Mouse (Mus musculus) MN1 (cell line): ENCODE data around the gene Hoxb13.

Source experiments
- DNase-seq: peaks from one replicate; pipeline ENCODE4 v3.0.0-alpha.2; 2016; ENCODE audit warnings: low spot score

The Hoxb13 gene

GRCm38 (mm10) chr11:96193521-96194400 lies at the start of gene Hoxb13:
Gene Hoxb13, plus strand, starts transcription at chr11:96194316.
- DNase-seq = no peak

GRCm38 (mm10) chr11:96145622-96146270 lies 48.4 kb upstream of the Hoxb13 start:
- peak; percentile 50 for DNase-seq

- DNase-seq = no peak
Measured at GRCm38 (mm10) chr11:96147471-96147870, 46.6 kb upstream of the Hoxb13 start.

- no peak for DNase-seq
Measured at GRCm38 (mm10) chr11:96164769-96165168, 29.3 kb upstream of the Hoxb13 start.

GRCm38 (mm10) chr11:96168125-96168524 lies 26.0 kb upstream of the Hoxb13 start:
- DNase-seq = no peak

GRCm38 (mm10) chr11:96169016-96169415 lies 25.1 kb upstream of the Hoxb13 start:
- DNase-seq = no peak

GRCm38 (mm10) chr11:96170711-96171379 lies 23.3 kb upstream of the Hoxb13 start:
- DNase-seq = no peak

- DNase-seq = no peak
Measured at GRCm38 (mm10) chr11:96171601-96172000, 22.5 kb upstream of the Hoxb13 start.

GRCm38 (mm10) chr11:96172511-96173287 lies 21.4 kb upstream of the Hoxb13 start:
- no peak for DNase-seq

- no peak for DNase-seq
Measured at GRCm38 (mm10) chr11:96173288-96173840, 20.8 kb upstream of the Hoxb13 start.

DNA sequence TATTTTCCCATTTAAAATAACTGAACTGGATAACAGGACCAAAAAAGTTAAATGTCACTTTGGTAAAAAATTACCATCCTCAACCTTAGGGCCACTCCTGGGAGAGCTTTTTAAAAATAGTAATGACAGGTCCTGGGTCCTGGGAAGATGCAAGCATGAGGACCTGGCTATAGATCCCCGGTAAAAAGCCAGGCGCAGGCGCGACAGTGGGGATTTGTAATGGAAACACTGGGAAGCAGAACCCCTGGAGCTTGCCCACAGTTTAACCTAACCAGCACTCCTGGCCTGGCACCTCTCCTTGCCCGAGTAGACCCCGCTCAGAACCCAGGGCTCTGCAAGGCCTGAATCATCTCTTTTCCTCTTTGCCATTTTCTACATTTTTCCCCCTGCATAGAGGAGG lies 19.2 kb upstream of the Hoxb13 start:
- DNase-seq = no peak

DNA sequence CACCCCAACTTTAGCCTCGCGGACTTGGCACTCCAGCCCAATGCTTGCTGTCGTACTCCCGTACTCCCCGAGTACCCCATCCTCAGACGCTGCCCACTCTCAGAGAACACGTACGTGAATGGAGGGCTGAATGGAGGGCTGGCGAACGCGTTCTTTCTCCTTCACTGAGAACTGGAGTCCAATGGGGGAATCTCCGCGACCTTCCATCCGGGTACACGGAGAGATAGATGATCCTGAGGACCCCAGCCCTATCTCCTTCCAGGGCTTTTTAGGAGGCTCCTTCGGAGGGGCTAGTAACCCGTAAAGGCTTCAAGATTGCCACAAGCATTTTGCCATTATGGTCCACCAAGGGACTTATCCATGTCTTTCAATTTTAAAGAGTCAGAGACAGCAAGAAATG lies 18.6 kb upstream of the Hoxb13 start:
- DNase-seq = no peak

DNA sequence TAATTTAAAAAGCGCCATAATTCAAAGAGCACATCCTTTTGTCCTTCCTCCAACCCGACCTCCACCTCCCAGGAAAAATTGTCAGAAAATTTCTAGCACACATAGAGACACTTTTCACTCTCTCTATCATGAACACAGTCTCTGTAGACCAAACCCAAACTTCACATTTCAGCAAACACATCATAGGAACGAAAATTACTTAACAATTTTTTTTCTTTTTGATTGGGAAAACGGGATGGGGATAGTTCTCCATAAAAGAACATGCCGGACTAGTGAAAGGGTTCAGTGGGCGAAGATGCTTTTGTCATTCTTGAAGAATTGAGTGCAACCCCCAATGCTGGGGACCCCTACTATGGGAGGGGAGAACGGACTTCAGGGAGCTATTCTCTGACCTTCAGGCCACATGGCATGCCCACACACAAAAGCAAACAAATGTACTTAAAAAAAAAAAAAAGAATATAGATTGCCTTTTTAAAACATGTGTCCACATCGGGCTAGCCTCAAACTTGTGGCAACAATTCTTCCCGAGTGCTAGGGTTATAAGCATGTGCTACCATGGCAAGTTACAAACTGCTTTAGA lies 18.1 kb upstream of the Hoxb13 start:
- DNase-seq = no peak

DNA sequence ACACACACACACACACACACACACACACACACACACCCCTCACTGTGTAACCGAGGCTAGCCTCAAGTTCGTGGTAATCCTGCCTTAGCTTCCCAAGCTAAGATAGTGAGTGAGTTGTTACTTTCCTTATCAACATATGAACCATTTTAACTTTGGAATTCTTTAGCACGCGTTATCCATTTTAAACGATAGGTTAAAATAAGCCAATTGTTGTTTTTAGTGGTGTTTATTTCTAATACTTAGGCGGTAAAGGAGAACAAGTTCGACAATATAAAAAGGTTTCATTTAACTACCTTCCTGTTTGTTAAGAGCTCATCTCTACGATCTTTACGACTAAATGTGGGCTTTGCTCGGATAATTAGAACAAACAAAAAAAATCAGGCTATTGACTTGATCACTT lies 17.3 kb upstream of the Hoxb13 start:
- no peak for DNase-seq

DNA sequence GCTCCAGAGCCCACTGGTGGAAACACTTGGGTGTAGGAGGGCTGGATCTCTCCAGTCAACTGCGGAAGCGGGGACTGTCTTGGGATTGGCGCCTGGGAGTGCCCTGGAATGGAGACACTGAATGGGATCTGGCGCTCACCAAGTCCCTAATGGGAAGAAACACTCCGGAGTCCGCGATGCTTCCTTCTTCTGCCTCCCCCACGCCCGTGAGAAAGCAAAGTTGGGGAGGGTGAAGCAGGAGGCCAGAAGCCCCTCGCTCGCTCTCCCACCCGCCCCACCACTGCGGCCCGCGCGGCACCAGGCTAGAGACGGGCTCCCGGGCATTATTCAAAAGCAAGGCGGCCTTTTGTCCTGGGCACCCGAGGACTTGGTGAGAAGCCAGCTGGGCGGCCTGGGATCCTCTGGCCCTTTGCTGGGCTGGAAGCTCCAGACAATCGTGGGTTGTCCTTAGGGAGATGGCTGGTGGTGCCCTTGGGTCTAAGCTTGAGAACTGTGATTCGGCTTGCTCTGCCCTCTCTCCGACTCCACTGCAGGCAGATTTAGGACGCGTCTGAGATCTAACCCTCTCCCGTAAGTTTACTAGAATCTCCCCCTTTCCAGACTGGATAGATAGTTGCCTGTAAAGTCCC lies 16.5 kb upstream of the Hoxb13 start:
- DNase-seq = no peak

DNA sequence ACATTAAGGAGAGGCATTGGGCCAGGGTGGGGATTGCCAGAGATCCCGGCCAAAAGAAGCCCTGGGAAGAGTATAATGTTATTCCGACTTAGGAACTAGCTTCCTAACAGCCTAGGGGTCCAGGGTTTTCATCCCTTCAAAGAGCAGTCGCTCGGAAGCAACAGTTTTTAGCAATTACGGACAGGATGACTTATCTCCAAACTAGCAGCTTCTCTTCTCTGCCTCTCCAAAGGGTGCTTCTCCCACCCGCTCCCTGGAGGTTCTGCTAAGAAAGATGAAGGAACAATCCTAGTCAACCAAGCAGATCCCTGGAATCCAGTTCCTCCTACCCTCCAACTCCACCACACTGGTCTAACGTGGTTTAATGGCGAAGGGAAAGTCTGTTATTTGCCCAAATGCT lies 15.8 kb upstream of the Hoxb13 start:
- DNase-seq = no peak

DNA sequence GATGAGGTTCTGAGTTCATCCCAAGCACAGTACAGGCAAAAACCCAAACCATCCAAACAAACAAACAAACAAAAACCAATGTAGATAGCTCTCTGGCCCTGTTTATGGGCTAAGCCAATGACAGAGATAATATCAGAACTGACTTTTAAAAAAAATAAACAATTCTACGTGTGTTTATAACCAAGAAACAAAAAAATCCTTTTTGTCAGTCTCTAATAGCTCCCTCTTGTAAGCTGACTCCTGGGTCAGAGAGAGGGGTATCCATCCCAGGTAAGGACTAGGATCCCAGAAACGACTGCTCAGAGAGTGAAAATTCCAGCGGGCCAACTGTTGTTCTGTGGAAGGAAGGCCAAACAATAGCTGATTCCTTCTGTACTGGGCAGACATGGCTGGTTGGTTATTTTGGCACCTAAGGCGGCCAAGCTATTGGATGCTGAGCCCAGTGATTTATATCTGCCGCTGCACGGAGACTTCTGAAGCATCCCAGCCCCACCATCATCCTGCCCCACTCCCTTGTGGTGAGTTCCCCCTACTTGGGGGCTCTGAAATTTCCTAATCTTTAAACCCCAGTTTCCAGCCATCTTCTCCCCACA lies 15.1 kb upstream of the Hoxb13 start:
- DNase-seq = no peak

DNA sequence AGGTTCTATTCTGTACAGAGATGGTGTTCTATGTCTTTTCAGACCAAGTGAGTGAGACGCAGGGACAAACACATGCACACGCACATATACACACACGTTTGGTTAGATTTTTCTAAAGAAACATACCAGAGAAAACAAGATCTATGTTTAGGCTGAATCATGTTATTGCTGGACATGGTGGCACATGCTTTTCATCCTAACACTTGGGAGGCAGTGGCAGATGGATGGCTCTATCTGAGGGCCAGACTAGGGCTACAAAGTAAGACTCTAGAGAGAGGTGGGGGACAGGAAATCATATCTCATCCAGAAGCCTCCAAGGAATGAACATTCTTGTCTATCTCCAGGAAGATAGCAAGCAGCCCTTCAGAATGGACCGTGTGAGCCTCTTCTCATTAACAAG lies 13.1 kb upstream of the Hoxb13 start:
- no peak for DNase-seq

GRCm38 (mm10) chr11:96184233-96184632 lies 9.9 kb upstream of the Hoxb13 start:
- DNase-seq = no peak

GRCm38 (mm10) chr11:96187321-96187720 lies 6.8 kb upstream of the Hoxb13 start:
- no peak for DNase-seq
